Mouse (Mus musculus): ENCODE data around the gene Frmd4b. TPM values are rescaled to one million over a fixed set of nuclear protein-coding genes. Genes with fewer than 3 reads are reported as not detected.

The Frmd4b gene
- polyA plus RNA-seq, 1 experiment = 15.4 TPM

DNA sequence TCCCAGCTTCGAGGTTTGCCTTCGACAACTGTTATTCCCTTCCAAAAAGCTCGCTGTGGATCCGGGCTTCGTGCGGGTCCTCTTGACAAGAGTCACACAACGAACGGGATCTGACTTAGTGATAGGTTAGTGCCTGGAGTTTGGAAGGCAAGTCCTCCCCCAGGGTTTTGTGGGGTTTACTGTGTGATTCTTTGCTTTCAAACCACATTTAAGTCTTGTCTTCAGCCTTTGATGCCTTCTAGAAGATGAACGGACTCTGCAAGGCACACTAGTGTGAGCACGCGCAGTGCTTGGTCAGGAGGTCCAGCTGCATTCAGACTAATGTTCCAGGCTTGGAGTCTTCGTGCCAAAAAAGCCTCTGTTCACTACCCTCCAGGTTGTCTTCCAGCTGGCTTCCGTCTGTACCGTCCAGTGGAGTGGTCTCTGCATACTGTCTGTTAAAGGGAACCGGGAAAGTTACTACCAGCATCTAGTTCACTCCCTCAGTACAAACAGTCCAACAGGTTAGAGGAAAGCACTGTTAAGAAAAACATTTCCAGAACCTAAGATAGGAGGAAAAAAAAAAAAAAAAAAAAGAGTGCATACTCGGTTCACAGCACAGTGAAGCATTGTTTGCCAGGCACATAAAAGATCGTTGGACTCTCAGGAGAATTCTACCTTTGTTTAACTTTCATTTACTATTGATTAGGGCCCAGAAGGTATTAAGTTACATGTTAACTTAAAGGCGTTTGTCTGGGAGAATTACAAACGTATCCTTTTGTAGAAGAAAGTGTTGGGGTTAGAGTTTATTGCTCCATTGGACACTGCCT is 329.1 kb downstream of the Frmd4b start:
- Histone ChIP-seq H3K4me1 (ENCODE audit: control insufficient read depth, insufficient read depth, low read length) (no peaks in the 10 kb centered on the region; the same call in 1 of the 2 replicates), H3K4me3 (replicated peaks; ENCODE audit: control insufficient read depth, low read depth, low read length) (no peak overlapping the region), H3K27ac (ENCODE audit: control insufficient read depth, insufficient read depth, low read depth, low read length, poor library complexity) (no peak overlapping the region)
- TF ChIP-seq POLR2A (IDR thresholded peaks at IDR 0.05; ENCODE audit: borderline replicate concordance, control insufficient read depth, low read depth, low read length) (no peak), CTCF (IDR thresholded peaks at IDR 0.05; ENCODE audit: control insufficient read depth, insufficient read depth, low read length) (no peak)
- WGBS = 87% methylated on average over 19 of the region's 19 CpGs

DNA sequence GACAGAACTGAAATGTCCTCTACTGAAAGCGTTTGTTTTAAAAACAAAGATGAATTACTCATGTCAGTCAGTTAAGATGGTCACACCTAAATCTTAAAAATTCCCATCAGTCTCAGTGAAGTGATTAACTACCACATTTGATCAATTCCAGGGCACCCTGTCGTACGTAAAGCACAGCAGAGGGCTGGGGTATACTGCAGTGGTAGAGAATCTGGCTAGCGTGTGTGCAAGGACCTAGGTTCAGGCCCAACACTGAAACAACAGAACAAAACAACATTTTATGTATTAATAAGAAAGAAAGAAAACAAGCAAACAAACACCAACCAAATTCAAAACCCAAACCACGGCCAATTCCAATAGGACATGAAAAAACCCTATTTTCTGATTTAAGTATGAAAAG is 331.0 kb downstream of the Frmd4b start:
- Histone ChIP-seq H3K27ac (ENCODE audit: control insufficient read depth, insufficient read depth, low read depth, low read length, poor library complexity) (no peak overlapping the region), H3K4me3 (replicated peaks; ENCODE audit: control insufficient read depth, low read depth, low read length) (no peak overlapping the region), H3K4me1 (ENCODE audit: control insufficient read depth, insufficient read depth, low read length) (no peaks in the 10 kb centered on the region; the same call in 1 of the 2 replicates)
- TF ChIP-seq CTCF (IDR thresholded peaks at IDR 0.05; ENCODE audit: control insufficient read depth, insufficient read depth, low read length) (no peak), POLR2A (IDR thresholded peaks at IDR 0.05; ENCODE audit: borderline replicate concordance, control insufficient read depth, low read depth, low read length) (no peak)
- 78% methylated on average over 5 of the region's 5 CpGs for WGBS

GRCm38 (mm10) chr6:97283676-97284075 is 333.7 kb downstream of the Frmd4b start:
- Histone ChIP-seq H3K27ac (ENCODE audit: control insufficient read depth, insufficient read depth, low read depth, low read length, poor library complexity) (no peak overlapping the region), H3K4me1 (ENCODE audit: control insufficient read depth, insufficient read depth, low read length) (no peaks in the 10 kb centered on the region), H3K4me3 (replicated peaks; ENCODE audit: control insufficient read depth, low read depth, low read length) (no peak overlapping the region)
- 71% methylated on average over 1 of the region's 1 CpGs for WGBS
- TF ChIP-seq POLR2A (IDR thresholded peaks at IDR 0.05; ENCODE audit: borderline replicate concordance, control insufficient read depth, low read depth, low read length) = no peak
- no peak for TF ChIP-seq CTCF (IDR thresholded peaks at IDR 0.05; ENCODE audit: control insufficient read depth, insufficient read depth, low read length)

DNA sequence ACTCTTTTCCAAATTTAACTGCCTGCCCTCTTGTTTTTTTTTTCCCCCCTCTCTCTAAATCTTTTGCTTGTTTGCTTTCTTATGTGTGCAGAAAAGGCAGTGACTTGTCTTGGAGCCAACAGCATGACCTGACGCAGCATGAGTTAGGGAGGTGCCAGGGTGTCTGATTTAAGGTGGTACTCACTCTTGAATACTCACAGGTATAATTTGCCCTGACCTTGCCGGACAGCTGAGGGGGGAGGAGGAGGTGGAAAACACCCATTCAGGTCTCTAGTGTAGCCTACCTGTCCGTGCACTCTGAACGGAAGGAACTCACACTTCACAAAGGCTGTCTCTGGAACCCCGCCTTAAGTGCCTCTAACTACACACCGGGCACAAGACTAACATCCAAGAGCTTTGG is 338.5 kb downstream of the Frmd4b start:
- H3K27ac ChIP-seq (ENCODE audit: control insufficient read depth, insufficient read depth, low read depth, low read length, poor library complexity) = no peak overlapping the region
- no peak for TF ChIP-seq CTCF (IDR thresholded peaks at IDR 0.05; ENCODE audit: control insufficient read depth, insufficient read depth, low read length)
- no peak for TF ChIP-seq POLR2A (IDR thresholded peaks at IDR 0.05; ENCODE audit: borderline replicate concordance, control insufficient read depth, low read depth, low read length)

GRCm38 (mm10) chr6:97278014-97278787 is 339.1 kb downstream of the Frmd4b start:
- Histone ChIP-seq H3K4me1 (ENCODE audit: control insufficient read depth, insufficient read depth, low read length) (peaks cover 1% of the 10 kb centered on the region; the same call in 1 of the 2 replicates), H3K4me3 (replicated peaks; ENCODE audit: control insufficient read depth, low read depth, low read length) (peak overlapping the region; percentile 33), H3K27ac (ENCODE audit: control insufficient read depth, insufficient read depth, low read depth, low read length, poor library complexity) (no peak overlapping the region)
- peak; percentile 58 for TF ChIP-seq CTCF (IDR thresholded peaks at IDR 0.05; ENCODE audit: control insufficient read depth, insufficient read depth, low read length)
- no peak for TF ChIP-seq POLR2A (IDR thresholded peaks at IDR 0.05; ENCODE audit: borderline replicate concordance, control insufficient read depth, low read depth, low read length)
- 6% methylated on average over 19 of the region's 19 CpGs for WGBS

More for the DNA sequence above, 338.5 kb downstream of the Frmd4b start:
- no peak overlapping the region for H3K4me3 ChIP-seq (replicated peaks; ENCODE audit: control insufficient read depth, low read depth, low read length)
- peaks cover 1% of the 10 kb centered on the region; the same call in 1 of the 2 replicates for H3K4me1 ChIP-seq (ENCODE audit: control insufficient read depth, insufficient read depth, low read length)
- 79% methylated on average over 6 of the region's 6 CpGs for WGBS

GRCm38 (mm10) chr6:97276890-97277497 is 340.3 kb downstream of the Frmd4b start:
- no peak overlapping the region for H3K4me3 ChIP-seq (replicated peaks; ENCODE audit: control insufficient read depth, low read depth, low read length)
- 50% methylated on average over 5 of the region's 5 CpGs for WGBS
- peaks cover 1% of the 10 kb centered on the region; the same call in 1 of the 2 replicates for H3K4me1 ChIP-seq (ENCODE audit: control insufficient read depth, insufficient read depth, low read length)
- TF ChIP-seq CTCF (IDR thresholded peaks at IDR 0.05; ENCODE audit: control insufficient read depth, insufficient read depth, low read length) (no peak), POLR2A (IDR thresholded peaks at IDR 0.05; ENCODE audit: borderline replicate concordance, control insufficient read depth, low read depth, low read length) (no peak)
- H3K27ac ChIP-seq (ENCODE audit: control insufficient read depth, insufficient read depth, low read depth, low read length, poor library complexity) = no peak overlapping the region

DNA sequence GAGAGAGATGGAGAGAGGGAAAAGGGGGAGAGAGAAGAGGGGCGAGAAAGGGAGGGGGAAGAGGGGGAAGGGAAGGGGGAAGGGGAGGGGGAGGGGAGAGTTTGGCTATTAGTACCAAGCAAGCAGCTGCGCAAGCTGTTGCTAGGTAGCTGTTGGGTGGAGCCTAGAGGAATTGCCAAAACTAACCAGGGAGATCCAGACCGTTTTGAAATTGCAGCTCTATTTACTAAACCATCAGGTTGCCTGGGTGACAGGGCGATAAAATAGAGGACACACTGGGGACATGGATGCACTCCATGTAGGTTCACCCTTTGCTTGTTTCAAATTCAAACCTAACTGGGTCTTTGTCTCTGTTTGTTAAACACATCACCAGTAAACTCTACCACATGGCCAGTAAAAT is 341.0 kb downstream of the Frmd4b start:
- no peak overlapping the region for H3K27ac ChIP-seq (ENCODE audit: control insufficient read depth, insufficient read depth, low read depth, low read length, poor library complexity)
- no peak overlapping the region for H3K4me3 ChIP-seq (replicated peaks; ENCODE audit: control insufficient read depth, low read depth, low read length)
- 62% methylated on average over 4 of the region's 4 CpGs for WGBS
- H3K4me1 ChIP-seq (ENCODE audit: control insufficient read depth, insufficient read depth, low read length) = peaks cover 1% of the 10 kb centered on the region; the same call in 1 of the 2 replicates
- TF ChIP-seq CTCF (IDR thresholded peaks at IDR 0.05; ENCODE audit: control insufficient read depth, insufficient read depth, low read length) (no peak), POLR2A (IDR thresholded peaks at IDR 0.05; ENCODE audit: borderline replicate concordance, control insufficient read depth, low read depth, low read length) (no peak)

DNA sequence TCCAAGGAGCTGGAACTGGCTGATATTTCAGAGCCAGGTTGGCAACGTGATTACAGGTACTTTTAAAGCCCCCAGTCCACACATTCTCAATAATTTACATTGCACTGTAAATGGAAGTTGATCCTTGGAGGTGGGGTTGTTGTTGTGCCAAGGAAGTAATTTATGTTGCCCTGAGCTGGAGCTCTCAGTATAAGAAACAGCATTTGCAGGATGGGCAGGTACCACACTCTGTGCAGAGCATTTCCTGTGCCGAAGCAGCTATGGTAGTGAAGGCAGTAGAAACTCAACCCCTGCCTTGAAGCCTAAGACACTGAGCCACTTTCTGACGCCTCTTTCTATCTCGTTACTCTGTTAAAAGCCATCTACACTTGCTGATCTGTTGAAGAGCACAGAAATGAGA is 341.6 kb downstream of the Frmd4b start:
- WGBS = 52% methylated on average over 4 of the region's 4 CpGs
- Histone ChIP-seq H3K4me3 (replicated peaks; ENCODE audit: control insufficient read depth, low read depth, low read length) (no peak overlapping the region), H3K27ac (ENCODE audit: control insufficient read depth, insufficient read depth, low read depth, low read length, poor library complexity) (no peak overlapping the region), H3K4me1 (ENCODE audit: control insufficient read depth, insufficient read depth, low read length) (peaks cover 1% of the 10 kb centered on the region; the same call in 1 of the 2 replicates)
- TF ChIP-seq CTCF (IDR thresholded peaks at IDR 0.05; ENCODE audit: control insufficient read depth, insufficient read depth, low read length) (no peak), POLR2A (IDR thresholded peaks at IDR 0.05; ENCODE audit: borderline replicate concordance, control insufficient read depth, low read depth, low read length) (no peak)

Data from bone marrow, adult 2 months (tissue).